Mouse (Mus musculus): ENCODE measurements around the gene Sptbn4. TPM values are rescaled to one million over a fixed set of nuclear protein-coding genes. Genes with fewer than 3 reads are reported as not detected.

Sptbn4 gene
- polyA plus RNA-seq, 2 experiments: 0.15 to 0.64 TPM

DNA sequence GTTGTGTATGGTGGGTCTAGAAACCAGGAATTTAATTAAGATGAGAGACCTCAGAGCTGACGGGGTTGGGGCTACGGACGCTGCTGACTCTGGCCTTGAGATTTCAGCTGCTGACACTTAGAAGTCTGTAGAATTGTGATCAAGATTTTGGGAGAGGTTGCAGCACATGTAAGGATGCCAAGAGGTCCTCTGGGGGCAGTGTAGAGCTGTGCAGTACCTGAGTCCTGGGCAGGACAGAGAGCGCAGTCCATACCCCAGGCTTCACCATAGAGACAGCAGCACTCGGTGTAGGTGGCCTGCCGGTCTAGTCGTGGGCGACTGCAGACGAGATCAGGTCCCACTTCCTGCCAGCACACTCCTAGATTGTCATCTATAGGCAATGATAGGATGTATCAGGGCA, 139.9 kb downstream of the Sptbn4 start:
- Histone ChIP-seq H3K27me3 (ENCODE audit: control insufficient read depth, insufficient read depth, low read length) (no peaks in the 10 kb centered on the region; the same call in 1 of the 2 replicates), H3K9me3 (ENCODE audit: control insufficient read depth, low read length) (no peaks in the 10 kb centered on the region), H3K4me3 (replicated peaks; ENCODE audit: low read length) (no peak overlapping the region), H3K4me1 (ENCODE audit: control insufficient read depth, insufficient read depth, low read length) (no peaks in the 10 kb centered on the region; the same call in 1 of the 2 replicates), H3K36me3 (ENCODE audit: control insufficient read depth, insufficient read depth, low read length) (peaks cover 5% of the 10 kb centered on the region; the same call in 1 of the 2 replicates), H3K27ac (replicated peaks; ENCODE audit: low read depth, low read length) (no peak overlapping the region), H3K9ac (ENCODE audit: low read depth, low read length, severe bottlenecking) (no peak overlapping the region), H3K4me2 (replicated peaks; ENCODE audit: low read depth, low read length, severe bottlenecking) (no peak overlapping the region)
- DNase-seq (ENCODE audit: low spot score) (no peak), ATAC-seq (ENCODE audit: low FRiP score, low read depth) (no peak)
- 62% methylated on average over 9 of the region's 9 CpGs for WGBS
- no peak for TF ChIP-seq POLR2A (IDR thresholded peaks at IDR 0.05; ENCODE audit: borderline replicate concordance, extremely low read depth, insufficient read depth, insufficient read length)

Other genes starting within 250 kb of the Sptbn4 start
- 13.0 and 15.5 TPM in 2 replicates for gene Itpkc, start 219.0 kb downstream of the Sptbn4 start, polyA plus RNA-seq (2012; rRNA removed)
- 9.6 and 11.5 TPM in 2 replicates for gene Itpkc, start 219.0 kb downstream of the Sptbn4 start, polyA plus RNA-seq (2014; fragmentation: Nextera tagmentation; extraction: Ambion mirVana)
- gene Coq8b, start 214.7 kb downstream of the Sptbn4 start, polyA plus RNA-seq (2012; rRNA removed): 43.4 and 58.3 TPM in 2 replicates
- gene Coq8b, start 214.7 kb downstream of the Sptbn4 start, polyA plus RNA-seq (2014; fragmentation: Nextera tagmentation; extraction: Ambion mirVana): 15.5 and 16.5 TPM in 2 replicates
- 83.6 and 119 TPM in 2 replicates for gene Numbl, start 189.3 kb downstream of the Sptbn4 start, polyA plus RNA-seq (2012; rRNA removed)
- gene Numbl, start 189.3 kb downstream of the Sptbn4 start, polyA plus RNA-seq (2014; fragmentation: Nextera tagmentation; extraction: Ambion mirVana): 25.2 and 26.6 TPM in 2 replicates
- 86.0 and 107 TPM in 2 replicates for gene Ltbp4, start 110.0 kb downstream of the Sptbn4 start, polyA plus RNA-seq (2012; rRNA removed)
- 54.3 and 57.1 TPM in 2 replicates for gene Ltbp4, start 110.0 kb downstream of the Sptbn4 start, polyA plus RNA-seq (2014; fragmentation: Nextera tagmentation; extraction: Ambion mirVana)
- 58.7 and 80.6 TPM in 2 replicates for gene Shkbp1, start 91.7 kb downstream of the Sptbn4 start, polyA plus RNA-seq (2012; rRNA removed)
- gene Shkbp1, start 91.7 kb downstream of the Sptbn4 start, polyA plus RNA-seq (2014; fragmentation: Nextera tagmentation; extraction: Ambion mirVana): 30.5 and 35.5 TPM in 2 replicates
- 0.32 TPM in 1 of 2 replicates, not detected in the other for gene Gm20479, start 90.3 kb downstream of the Sptbn4 start, polyA plus RNA-seq (2012; rRNA removed)
- gene Gm20479, start 90.3 kb downstream of the Sptbn4 start, polyA plus RNA-seq (2014; fragmentation: Nextera tagmentation; extraction: Ambion mirVana): not detected in 2 replicates
- gene Blvrb, start 292 bp upstream of the Sptbn4 start, polyA plus RNA-seq (2012; rRNA removed): 44.8 and 49.5 TPM in 2 replicates
- gene Blvrb, start 292 bp upstream of the Sptbn4 start, polyA plus RNA-seq (2014; fragmentation: Nextera tagmentation; extraction: Ambion mirVana): 60.8 and 61.2 TPM in 2 replicates
- 31.3 and 32.1 TPM in 2 replicates for gene Sertad3, start 26.1 kb upstream of the Sptbn4 start, polyA plus RNA-seq (2012; rRNA removed)
- 31.5 and 32.4 TPM in 2 replicates for gene Sertad3, start 26.1 kb upstream of the Sptbn4 start, polyA plus RNA-seq (2014; fragmentation: Nextera tagmentation; extraction: Ambion mirVana)
- gene Sertad1, start 39.2 kb upstream of the Sptbn4 start, polyA plus RNA-seq (2012; rRNA removed): 23.3 and 28.0 TPM in 2 replicates
- 34.2 and 39.4 TPM in 2 replicates for gene Sertad1, start 39.2 kb upstream of the Sptbn4 start, polyA plus RNA-seq (2014; fragmentation: Nextera tagmentation; extraction: Ambion mirVana)
- 6.3 and 6.6 TPM in 2 replicates for gene Prx, start 51.6 kb upstream of the Sptbn4 start, polyA plus RNA-seq (2012; rRNA removed)
- 2.1 and 2.5 TPM in 2 replicates for gene Prx, start 51.6 kb upstream of the Sptbn4 start, polyA plus RNA-seq (2014; fragmentation: Nextera tagmentation; extraction: Ambion mirVana)
- gene Hipk4, start 75.6 kb upstream of the Sptbn4 start, polyA plus RNA-seq (2012; rRNA removed): 4.3 and 5.4 TPM in 2 replicates
- gene Hipk4, start 75.6 kb upstream of the Sptbn4 start, polyA plus RNA-seq (2014; fragmentation: Nextera tagmentation; extraction: Ambion mirVana): 0.95 and 1.2 TPM in 2 replicates
- 147 and 193 TPM in 2 replicates for gene Pld3, start 105.5 kb upstream of the Sptbn4 start, polyA plus RNA-seq (2012; rRNA removed)
- gene Pld3, start 105.5 kb upstream of the Sptbn4 start, polyA plus RNA-seq (2014; fragmentation: Nextera tagmentation; extraction: Ambion mirVana): 110 and 114 TPM in 2 replicates
- 39.8 and 49.0 TPM in 2 replicates for gene 2310022A10Rik, start 105.5 kb upstream of the Sptbn4 start, polyA plus RNA-seq (2012; rRNA removed)
- gene 2310022A10Rik, start 105.5 kb upstream of the Sptbn4 start, polyA plus RNA-seq (2014; fragmentation: Nextera tagmentation; extraction: Ambion mirVana): 27.0 and 27.4 TPM in 2 replicates
- 96.6 and 110 TPM in 2 replicates for gene Akt2, start 143.9 kb upstream of the Sptbn4 start, polyA plus RNA-seq (2012; rRNA removed)
- 112 and 119 TPM in 2 replicates for gene Akt2, start 143.9 kb upstream of the Sptbn4 start, polyA plus RNA-seq (2014; fragmentation: Nextera tagmentation; extraction: Ambion mirVana)
- gene Ttc9b, start 206.2 kb upstream of the Sptbn4 start, polyA plus RNA-seq (2012; rRNA removed): 0.14 and 0.24 TPM in 2 replicates
- 0.10 and 0.21 TPM in 2 replicates for gene Ttc9b, start 206.2 kb upstream of the Sptbn4 start, polyA plus RNA-seq (2014; fragmentation: Nextera tagmentation; extraction: Ambion mirVana)
- 34.4 and 42.9 TPM in 2 replicates for gene Map3k10, start 226.9 kb upstream of the Sptbn4 start, polyA plus RNA-seq (2012; rRNA removed)
- 8.8 and 10.6 TPM in 2 replicates for gene Map3k10, start 226.9 kb upstream of the Sptbn4 start, polyA plus RNA-seq (2014; fragmentation: Nextera tagmentation; extraction: Ambion mirVana)
- gene Zfp607b, start 241.7 kb upstream of the Sptbn4 start, polyA plus RNA-seq (2012; rRNA removed): 1.9 and 3.2 TPM in 2 replicates
- 3.0 and 4.9 TPM in 2 replicates for gene Zfp607b, start 241.7 kb upstream of the Sptbn4 start, polyA plus RNA-seq (2014; fragmentation: Nextera tagmentation; extraction: Ambion mirVana)